25 mouse cellular contexts compared by ENCODE assay signal in genomic region chr5:9040665-9041215, GRCm38 (mm10). TPM values are rescaled to one million over a fixed set of nuclear protein-coding genes. Genes with fewer than 3 reads are reported as not detected.
A peak's percentile ranks its signal among the peaks of the same experiment; 100 is the strongest.
DNase-seq lines count a peak whose midpoint lies in the region; ATAC-seq and TF ChIP-seq lines count a peak whose summit lies in the region.
"Had no signal": no experiment of that assay in that cellular context is flagged by ENCODE, and none has a peak within 500 bp of the region (broad histone marks: within the 10 kb centered on the region; RNA-seq: fewer than 3 reads in every experiment).

No protein-coding gene starts in this region.

- H3K4me3 ChIP-seq in intestine, embryonic 15.5 days (replicated peaks) = no peak overlapping the region
- H3K4me3 ChIP-seq in liver, embryonic 14.5 days (ENCODE audit: insufficient read depth in 1 of 2, low read depth in 2 of 2, low read length in 2 of 2) = no peak overlapping the region
- H3K4me3 ChIP-seq in stomach, embryonic 15.5 days (replicated peaks) = no peak overlapping the region
- H3K4me3 ChIP-seq in forebrain, embryonic 10.5 days = no peak overlapping the region
- no peak overlapping the region for H3K4me3 ChIP-seq in forebrain, embryonic 11.5 days (ENCODE audit: low read depth, low read length)
- H3K4me3 ChIP-seq: forebrain, embryonic 15.5 days; heart, embryonic 13.5 days; hindbrain, embryonic 15.5 days; limb, embryonic 10.5 days; limb, embryonic 15.5 days had no signal

- peak; percentile 86 for ATAC-seq in Patski
- peak; percentile 52 for ATAC-seq in intestine, embryonic 15.5 days
- peak; percentile 71; the same call in 1 of the 2 replicates for ATAC-seq in liver, embryonic 14.5 days (ENCODE audit: insufficient read depth)
- ATAC-seq in stomach, embryonic 15.5 days (ENCODE audit: insufficient read depth, low FRiP score, low read depth) = peak; percentile 85
- no peak for ATAC-seq in forebrain, embryonic 11.5 days (replicated peaks; ENCODE audit: low FRiP score)
- ATAC-seq: forebrain, embryonic 15.5 days; inflammation-experienced regulatory T-cells, adult 6 months; lung, postnatal 0 days had no signal

- H3K27ac ChIP-seq in intestine, embryonic 15.5 days = no peak overlapping the region
- no peak overlapping the region for H3K27ac ChIP-seq in liver, embryonic 14.5 days
- peak overlapping the region; percentile 27; the same call in 1 of the 2 replicates for H3K27ac ChIP-seq in stomach, embryonic 15.5 days
- no peak overlapping the region for H3K27ac ChIP-seq in forebrain, embryonic 10.5 days
- H3K27ac ChIP-seq in forebrain, embryonic 11.5 days (ENCODE audit: low read depth, low read length) = no peak overlapping the region
- H3K27ac ChIP-seq: forebrain, embryonic 15.5 days; heart, embryonic 13.5 days; hindbrain, embryonic 15.5 days; limb, embryonic 10.5 days; limb, embryonic 15.5 days had no signal

- no peak overlapping the region for H3K4me2 ChIP-seq in intestine, embryonic 15.5 days (replicated peaks)
- no peak overlapping the region for H3K4me2 ChIP-seq in liver, embryonic 14.5 days (ENCODE audit: low read depth)
- no peak overlapping the region for H3K4me2 ChIP-seq in stomach, embryonic 15.5 days
- H3K4me2 ChIP-seq in forebrain, embryonic 11.5 days (ENCODE audit: low read depth, low read length, severe bottlenecking) = no peak overlapping the region
- H3K4me2 ChIP-seq: forebrain, embryonic 15.5 days; heart, embryonic 13.5 days; hindbrain, embryonic 15.5 days; limb, embryonic 15.5 days had no signal

- no peak for DNase-seq in Patski (ENCODE audit: low read depth, low spot score)
- peak in 2 of 3 experiments; percentile 14 to 39 for DNase-seq in liver, embryonic 14.5 days (ENCODE audit: low read depth in 3 of 3, low spot score in 3 of 3)
- no peak for DNase-seq in forebrain, embryonic 10.5 days (ENCODE audit: extremely low spot score, low spot score)
- DNase-seq in forebrain, embryonic 11.5 days (ENCODE audit: low spot score) = no peak
- no peak for DNase-seq in left cerebral cortex, adult 8-10 months (ENCODE audit: low spot score in 2 of 2)
- DNase-seq: adrenal gland, adult 8-10 months; B cell, adult 2 months; cerebellum, adult 9-10 months; cerebellum, postnatal 36 days; gastrocnemius, postnatal 36 days; heart, postnatal 10 days; kidney, adult 9 months; kidney, postnatal 10 days; layer of hippocampus, postnatal 36 days; right cerebral cortex, postnatal 25 days had no signal

- H3K4me1 ChIP-seq in intestine, embryonic 15.5 days (replicated peaks) = 0 out of 2 replicates have a peak, but pooled peaks cover 3% of the 10 kb centered on the region
- peaks cover 0 to 15% of the 10 kb centered on the region in 2 experiments; a peak in 2 of 4 replicates for H3K4me1 ChIP-seq in liver, embryonic 14.5 days (replicated peaks; ENCODE audit: control insufficient read depth in 2 of 2, insufficient read depth in 2 of 2, low read length in 1 of 2)
- H3K4me1 ChIP-seq in stomach, embryonic 15.5 days = no peaks in the 10 kb centered on the region
- peaks cover 33% of the 10 kb centered on the region for H3K4me1 ChIP-seq in forebrain, embryonic 10.5 days
- H3K4me1 ChIP-seq in forebrain, embryonic 11.5 days (replicated peaks; ENCODE audit: control insufficient read depth, insufficient read depth, low read length) = peaks cover 1% of the 10 kb centered on the region; the same call in 1 of the 2 replicates
- H3K4me1 ChIP-seq: heart, embryonic 13.5 days; hindbrain, embryonic 15.5 days; limb, embryonic 15.5 days had no signal

- H3K27me3 ChIP-seq in Patski = no peaks in the 10 kb centered on the region
- no peaks in the 10 kb centered on the region for H3K27me3 ChIP-seq in intestine, embryonic 15.5 days (replicated peaks)
- no peaks in the 10 kb centered on the region for H3K27me3 ChIP-seq in liver, embryonic 14.5 days (ENCODE audit: control insufficient read depth, insufficient read depth, low read length)
- no peaks in the 10 kb centered on the region for H3K27me3 ChIP-seq in stomach, embryonic 15.5 days (replicated peaks)
- H3K27me3 ChIP-seq in forebrain, embryonic 10.5 days (ENCODE audit: poor library complexity, severe bottlenecking) = no peaks in the 10 kb centered on the region
- no peaks in the 10 kb centered on the region for H3K27me3 ChIP-seq in forebrain, embryonic 11.5 days (ENCODE audit: control insufficient read depth, insufficient read depth, low read length)
- H3K27me3 ChIP-seq: CH12.LX; forebrain, embryonic 15.5 days; heart, embryonic 13.5 days; hindbrain, embryonic 15.5 days; limb, embryonic 15.5 days had no signal

- in situ Hi-C loops in Patski (cut with MboI; ENCODE audit: low pct_unique_long_range_greater_than_20kb) = loop anchor here (10.0 kb wide), 2 partner anchors 46 to 96 kb away; partner anchors contain the start of gene Crot

- POLR2A ChIA-PET in Patski (lab: Charles Lee) = no interaction called here

- H3K9me3 ChIP-seq in intestine, embryonic 15.5 days = no peaks in the 10 kb centered on the region
- H3K9me3 ChIP-seq in liver, embryonic 14.5 days (ENCODE audit: control insufficient read depth, low read length) = no peaks in the 10 kb centered on the region
- H3K9me3 ChIP-seq in stomach, embryonic 15.5 days = no peaks in the 10 kb centered on the region
- no peaks in the 10 kb centered on the region for H3K9me3 ChIP-seq in forebrain, embryonic 10.5 days
- no peaks in the 10 kb centered on the region for H3K9me3 ChIP-seq in forebrain, embryonic 11.5 days (ENCODE audit: control insufficient read depth, low read length)
- H3K9me3 ChIP-seq: forebrain, embryonic 15.5 days; heart, embryonic 13.5 days; hindbrain, embryonic 15.5 days; limb, embryonic 10.5 days; limb, embryonic 15.5 days had no signal

- TF ChIP-seq CTCF in Patski (IDR thresholded peaks at IDR 0.05) = no peak
- no peak for TF ChIP-seq CTCF in liver, embryonic 14.5 days (IDR thresholded peaks at IDR 0.05; ENCODE audit: low read depth)

- WGBS in intestine, embryonic 15.5 days = 51% methylated on average over 3 of the region's 3 CpGs
- 52% methylated on average over 3 of the region's 3 CpGs for WGBS in liver, embryonic 14.5 days (ENCODE audit: insufficient replicate concordance)
- 60% methylated on average over 3 of the region's 3 CpGs for WGBS in stomach, embryonic 15.5 days
- 91% methylated on average over 3 of the region's 3 CpGs for WGBS in forebrain, embryonic 10.5 days
- WGBS in forebrain, embryonic 11.5 days = 89% methylated on average over 3 of the region's 3 CpGs

- CTCF ChIA-PET in Patski (lab: Charles Lee) = interaction anchor here (1.0 kb wide), 1 partner anchor 26 kb away, joined by 3 read pairs; no protein-coding TSS in a partner anchor

- TF ChIP-seq EP300 in liver, embryonic 14.5 days (IDR thresholded peaks at IDR 0.05; ENCODE audit: low read depth) = no peak

- no peaks in the 10 kb centered on the region for H3K36me3 ChIP-seq in intestine, embryonic 15.5 days
- H3K36me3 ChIP-seq in liver, embryonic 14.5 days (replicated peaks; ENCODE audit: control insufficient read depth, insufficient read depth, low read depth) = no peaks in the 10 kb centered on the region
- H3K36me3 ChIP-seq in stomach, embryonic 15.5 days = no peaks in the 10 kb centered on the region
- H3K36me3 ChIP-seq in forebrain, embryonic 10.5 days (replicated peaks) = no peaks in the 10 kb centered on the region
- H3K36me3 ChIP-seq in forebrain, embryonic 11.5 days (ENCODE audit: control insufficient read depth, insufficient read depth, low read length) = no peaks in the 10 kb centered on the region
- H3K36me3 ChIP-seq: forebrain, embryonic 15.5 days; heart, embryonic 13.5 days; hindbrain, embryonic 15.5 days; limb, embryonic 10.5 days; limb, embryonic 15.5 days had no signal

- no peak overlapping the region for H3K9ac ChIP-seq in intestine, embryonic 15.5 days
- H3K9ac ChIP-seq in liver, embryonic 14.5 days (replicated peaks) = no peak overlapping the region
- no peak overlapping the region for H3K9ac ChIP-seq in stomach, embryonic 15.5 days
- no peak overlapping the region for H3K9ac ChIP-seq in forebrain, embryonic 11.5 days (ENCODE audit: low read length)
- H3K9ac ChIP-seq: forebrain, embryonic 15.5 days; heart, embryonic 13.5 days; hindbrain, embryonic 15.5 days; limb, embryonic 15.5 days had no signal

RNA-seq across cellular contexts. Expression of gene Crot, which starts 43.6 kb away (rescaled TPM):
- polyA plus RNA-seq in Patski (2021) = 83.5 TPM
- 51.6 and 55.3 TPM in 2 replicates for polyA plus RNA-seq in intestine, embryonic 15.5 days (2015; fragmentation: Nextera tagmentation; extraction: Ambion mirVana)
- polyA plus RNA-seq in liver, embryonic 14.5 days (2012; rRNA removed) = 11.1 and 19.7 TPM in 2 replicates
- 49.9 and 51.6 TPM in 2 replicates for polyA plus RNA-seq in liver, embryonic 14.5 days (2014; fragmentation: Nextera tagmentation; extraction: Ambion mirVana)
- polyA plus RNA-seq in stomach, embryonic 15.5 days (2015; fragmentation: Nextera tagmentation; extraction: Ambion mirVana) = 52.0 and 54.1 TPM in 2 replicates
- polyA plus RNA-seq in forebrain, embryonic 10.5 days (2016; fragmentation: Nextera tagmentation; extraction: Ambion mirVana) = 30.9 and 32.4 TPM in 2 replicates
- 29.6 and 33.9 TPM in 2 replicates for polyA plus RNA-seq in forebrain, embryonic 11.5 days (2014; fragmentation: Nextera tagmentation; extraction: Ambion mirVana)
- total RNA-seq in left cerebral cortex, adult 8-10 months (2022) = 10 to 100 TPM; 22.8 to 25.3 (median 23.7) TPM

RNA-seq across cellular contexts. Expression of gene Tmem243, which starts 59.7 kb away (rescaled TPM):
- polyA plus RNA-seq in Patski (2021) = 11.2 TPM
- polyA plus RNA-seq in intestine, embryonic 15.5 days (2015; fragmentation: Nextera tagmentation; extraction: Ambion mirVana) = 21.9 and 26.6 TPM in 2 replicates
- polyA plus RNA-seq in liver, embryonic 14.5 days (2012; rRNA removed) = 3.1 and 4.2 TPM in 2 replicates
- polyA plus RNA-seq in liver, embryonic 14.5 days (2014; fragmentation: Nextera tagmentation; extraction: Ambion mirVana) = 10.6 and 11.3 TPM in 2 replicates
- polyA plus RNA-seq in stomach, embryonic 15.5 days (2015; fragmentation: Nextera tagmentation; extraction: Ambion mirVana) = 18.8 and 20.1 TPM in 2 replicates
- 22.7 and 26.2 TPM in 2 replicates for polyA plus RNA-seq in forebrain, embryonic 10.5 days (2016; fragmentation: Nextera tagmentation; extraction: Ambion mirVana)
- 24.2 and 32.1 TPM in 2 replicates for polyA plus RNA-seq in forebrain, embryonic 11.5 days (2014; fragmentation: Nextera tagmentation; extraction: Ambion mirVana)
- total RNA-seq in left cerebral cortex, adult 8-10 months (2022) = 10 to 100 TPM; 11.4 to 16.5 (median 12.9) TPM

Comparison
In these comparisons a context has a peak if more than half of its experiments do, and no peak if none do; other contexts are left out.
1. DNase-seq: peak in liver, embryonic 14.5 days (2 of 3); none in Patski (single experiment), forebrain, embryonic 10.5 days (single experiment), forebrain, embryonic 11.5 days (single experiment) and left cerebral cortex, adult 8-10 months (0 of 2).